Mouse (Mus musculus): ENCODE results near the gene Wwp2.

DNA sequence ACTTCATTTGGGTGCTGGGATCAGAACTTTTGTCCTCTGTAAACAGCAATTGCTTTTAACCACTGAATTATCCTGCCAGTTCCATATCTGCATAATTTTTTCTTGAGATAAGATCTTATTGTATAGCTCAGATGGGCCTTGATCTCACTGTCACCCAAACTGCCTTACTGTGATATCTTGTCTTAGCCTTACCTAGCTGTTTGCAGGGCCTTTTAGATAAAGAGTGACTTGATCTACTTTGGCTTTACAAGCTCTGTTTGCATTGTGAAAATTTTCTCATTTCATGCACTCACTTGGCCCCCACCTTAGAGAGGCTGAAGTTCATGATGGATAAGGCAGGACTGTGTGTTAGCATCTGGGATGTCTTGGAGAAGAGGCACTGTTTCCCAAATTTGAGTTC, 48.8 kb downstream of the Wwp2 start:
- no peak for TF ChIP-seq POLR2A (IDR thresholded peaks at IDR 0.05; ENCODE audit: low read depth, low read length)
- no peak for TF ChIP-seq CTCF (IDR thresholded peaks at IDR 0.05; ENCODE audit: borderline replicate concordance, insufficient read depth, low read length)
